Mouse (Mus musculus) midbrain, embryonic 15.5 days (tissue): ENCODE measurements at regions not wholly inside any gene's neighbourhood (a gene's known extent, or its start where the extent isn't known, plus 50 kb on each side); places are given as distances from the start of the nearest gene placed in this dataset.

Experiments used
- ATAC-seq: fragments of 200-750 bp; cut with Nextera tagmentation; replicated peaks from 2 replicates; pipeline ENCODE4 v1.8.0; 2017; ENCODE audit warnings: moderate TSS enrichment
- H3K27ac ChIP-seq: fragments of 300-500 bp; sonication (generic); 2 replicates; pipeline ENCODE4 v1.5.1; 2015; ENCODE audit warnings: mild to moderate bottlenecking, inconsistent platforms
- H3K27me3 ChIP-seq: fragments of 300-500 bp; sonication (generic); replicated peaks from 2 replicates; pipeline ENCODE4 v1.6.1; 2015; ENCODE audit warnings: inconsistent platforms
- H3K36me3 ChIP-seq: fragments of 300-500 bp; sonication (generic); replicated peaks from 2 replicates; pipeline ENCODE4 v1.6.1; 2015; ENCODE audit warnings: inconsistent platforms
- H3K4me1 ChIP-seq: fragments of 300-500 bp; sonication (generic); 2 replicates; pipeline ENCODE4 v1.6.1; 2015; ENCODE audit warnings: inconsistent platforms
- H3K4me2 ChIP-seq: fragments of 300-500 bp; sonication (generic); 2 replicates; pipeline ENCODE4 v1.6.1; 2015; ENCODE audit warnings: inconsistent platforms, mild to moderate bottlenecking, moderate library complexity
- H3K4me3 ChIP-seq: fragments of 300-500 bp; sonication (generic); 2 replicates; pipeline ENCODE4 v1.5.1; 2015; ENCODE audit warnings: mild to moderate bottlenecking, inconsistent platforms
- H3K9ac ChIP-seq: fragments of 300-500 bp; sonication (generic); 2 replicates; pipeline ENCODE4 v1.6.1; 2015; ENCODE audit warnings: mild to moderate bottlenecking, inconsistent platforms
- H3K9me3 ChIP-seq: fragments of 300-500 bp; sonication (generic); 2 replicates; pipeline ENCODE4 v1.6.1; 2016; ENCODE audit warnings: inconsistent platforms
- WGBS: fragments of 180-500 bp; shearing (Covaris S2); methylation state at CpG from one replicate; pipeline ENCODE4 v1.1.7; 2015; ENCODE audit warnings: mixed read lengths; 5-methylcytosine and 5-hydroxymethylcytosine counted together

GRCm38 (mm10) chr2:77333394-77334079 is 53.1 kb upstream of the Sestd1 start:
- H3K4me3 ChIP-seq: no peak overlapping the region
- WGBS: 36% methylated on average over 8 of the region's 8 CpGs
- no peak overlapping the region for H3K9ac ChIP-seq
- H3K4me1 ChIP-seq: 0 out of 2 replicates have a peak, but pooled peaks cover 4% of the 10 kb centered on the region
- no peak overlapping the region for H3K4me2 ChIP-seq
- no peaks in the 10 kb centered on the region for H3K36me3 ChIP-seq
- H3K27ac ChIP-seq: peak overlapping the region; percentile 34; the same call in 1 of the 2 replicates
- H3K9me3 ChIP-seq: no peaks in the 10 kb centered on the region
- ATAC-seq: peak; percentile 84
- no peaks in the 10 kb centered on the region for H3K27me3 ChIP-seq
